Mouse (Mus musculus) heart, postnatal 4 days (tissue): ENCODE measurements around the gene Ccdc86. TPM values are rescaled to one million over a fixed set of nuclear protein-coding genes. Genes with fewer than 3 reads are reported as not detected.

Experiments used
- DNase-seq: peaks from one replicate; pipeline ENCODE4 v3.0.0; 2021
- total RNA-seq, 2 experiments: library from RNA; stranded (reverse); gene quantifications; 2 replicates each; pipeline ENCODE4 v1.2.3; 2021

Ccdc86 gene
- total RNA-seq, 2 experiments from 2014 or later, result 10.6 to 11.3 TPM

GRCm38 (mm10) chr19:10905728-10906000 lies 43.4 kb downstream of the Ccdc86 start:
- no peak for DNase-seq

GRCm38 (mm10) chr19:10904927-10905727 lies 43.9 kb downstream of the Ccdc86 start:
- DNase-seq, result peak; percentile 75

GRCm38 (mm10) chr19:10904512-10904911 lies 44.6 kb downstream of the Ccdc86 start:
- DNase-seq, result no peak

- DNase-seq, result no peak
Observed at GRCm38 (mm10) chr19:10901046-10901445, 48.0 kb downstream of the Ccdc86 start.

DNA sequence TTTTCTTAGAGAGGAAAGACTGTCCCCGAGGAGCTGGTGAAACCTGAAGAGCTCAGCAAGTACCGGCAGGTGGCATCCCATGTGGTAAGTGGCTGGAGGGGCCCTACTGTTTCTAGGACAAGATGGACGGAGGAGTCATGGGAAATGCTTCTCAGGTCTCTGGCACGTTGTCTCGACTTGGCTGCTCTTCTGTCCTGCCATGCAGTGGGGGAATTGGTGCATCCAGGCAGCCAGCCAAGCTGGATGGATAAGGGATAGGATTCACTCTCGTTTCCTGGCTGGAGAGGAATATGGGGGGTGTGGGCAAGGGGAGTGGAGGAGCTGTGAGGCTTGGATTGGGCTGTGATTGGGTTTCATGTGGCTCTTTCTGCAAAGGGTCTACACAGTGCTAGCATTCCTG lies 48.8 kb downstream of the Ccdc86 start:
- peak; percentile 78 for DNase-seq

GRCm38 (mm10) chr19:10897491-10897890 lies 51.6 kb downstream of the Ccdc86 start:
- DNase-seq, result no peak

DNA sequence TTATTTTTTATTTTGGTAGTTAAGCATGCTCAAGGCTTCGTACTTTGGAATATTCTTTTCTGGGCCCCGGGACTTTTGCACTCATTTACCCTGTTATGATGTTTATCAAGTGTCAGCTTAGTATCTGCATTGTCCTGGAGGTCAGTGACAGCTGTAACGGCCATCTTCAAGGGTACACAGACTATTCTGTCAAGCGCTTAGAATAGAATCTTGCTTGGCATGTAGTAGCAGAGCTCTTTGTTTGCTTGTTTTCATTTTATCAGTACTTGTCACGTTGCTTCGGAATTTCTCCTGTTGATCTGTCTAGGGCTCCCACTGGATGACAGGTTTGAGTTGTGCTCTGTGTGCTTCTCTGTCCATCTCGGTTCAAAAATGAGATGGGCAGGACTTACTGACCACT lies 52.2 kb downstream of the Ccdc86 start:
- no peak for DNase-seq

DNA sequence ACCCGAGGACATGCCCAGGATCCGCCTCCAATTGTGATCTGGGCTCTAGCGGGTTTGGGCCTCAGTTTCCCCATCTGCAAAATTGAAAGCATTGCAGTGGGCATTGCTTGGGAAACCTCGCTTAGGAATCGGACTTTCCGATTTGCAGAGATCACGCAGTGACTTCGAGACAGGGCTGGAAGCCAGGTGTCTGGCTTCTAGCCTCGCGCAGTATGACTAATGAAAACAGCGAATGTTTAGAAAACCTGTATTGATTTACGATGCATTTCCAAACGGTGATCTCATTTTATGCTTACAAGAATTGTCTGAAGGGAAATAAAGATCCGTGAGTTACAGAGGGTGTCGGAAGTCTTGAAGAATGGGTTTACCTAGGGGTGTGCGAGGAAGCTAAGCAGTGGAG lies 53.4 kb downstream of the Ccdc86 start:
- DNase-seq, result no peak

- peak; percentile 98 for DNase-seq
Observed at GRCm38 (mm10) chr19:10895016-10895528, 54.0 kb downstream of the Ccdc86 start, which contains the start of gene Prpf19. Gene Prpf19, plus strand, starts transcription at chr19:10895231.

- DNase-seq, result no peak
Observed at GRCm38 (mm10) chr19:10892201-10892600, 56.9 kb downstream of the Ccdc86 start.

Other genes with a start within 250 kb of the Ccdc86 start
- gene Cd5, start 210.3 kb downstream of the Ccdc86 start, total RNA-seq, result under 1 TPM; 0.34 to 0.95 TPM
- under 1 TPM in 1 of 2 experiments, not detected in 1; 0.17 TPM for gene Cd6, start 119.2 kb downstream of the Ccdc86 start, total RNA-seq
- gene Slc15a3, start 109.5 kb downstream of the Ccdc86 start, total RNA-seq, result 1 to 10 TPM; 2.1 to 2.3 TPM
- 10 to 100 TPM; 52.4 to 53.4 TPM for gene Tmem132a, start 79.3 kb downstream of the Ccdc86 start, total RNA-seq
- gene Tmem109, start 67.3 kb downstream of the Ccdc86 start, total RNA-seq, result 100 to 1,000 TPM; 100 to 104 TPM
- 100 to 1,000 TPM; 214 to 232 TPM for gene Prpf19, start 54.0 kb downstream of the Ccdc86 start, total RNA-seq
- not detected for gene Zp1, start 28.6 kb downstream of the Ccdc86 start, total RNA-seq
- under 1 TPM; 0.09 to 0.12 TPM for gene Ptgdr2, start 12.1 kb downstream of the Ccdc86 start, total RNA-seq
- not detected for gene Ms4a10, start 25.4 kb upstream of the Ccdc86 start, total RNA-seq
- not detected for gene Ms4a15, start 44.0 kb upstream of the Ccdc86 start, total RNA-seq
- gene Ms4a18, start 68.8 kb upstream of the Ccdc86 start, total RNA-seq, result not detected
- gene Ms4a8a, start 131.8 kb upstream of the Ccdc86 start, total RNA-seq, result under 1 TPM; 0.25 to 0.26 TPM
- not detected for gene 1700017D01Rik, start 181.6 kb upstream of the Ccdc86 start, total RNA-seq
- not detected for gene 1700025F22Rik, start 216.1 kb upstream of the Ccdc86 start, total RNA-seq
- gene Ms4a13, start 247.5 kb upstream of the Ccdc86 start, total RNA-seq, result not detected